Mouse (Mus musculus) cerebellum, adult 8-10 months (tissue): ENCODE results near the gene Marcksl1.

Experiments used
- DNase-seq: peaks from one replicate; pipeline ENCODE4 v3.0.0; 2022

The Marcksl1 gene

GRCm38 (mm10) chr4:129513086-129513767 is at the start of gene Marcksl1:
Gene Marcksl1, plus strand, starts transcription at chr4:129513581.
- DNase-seq: no peak

DNA sequence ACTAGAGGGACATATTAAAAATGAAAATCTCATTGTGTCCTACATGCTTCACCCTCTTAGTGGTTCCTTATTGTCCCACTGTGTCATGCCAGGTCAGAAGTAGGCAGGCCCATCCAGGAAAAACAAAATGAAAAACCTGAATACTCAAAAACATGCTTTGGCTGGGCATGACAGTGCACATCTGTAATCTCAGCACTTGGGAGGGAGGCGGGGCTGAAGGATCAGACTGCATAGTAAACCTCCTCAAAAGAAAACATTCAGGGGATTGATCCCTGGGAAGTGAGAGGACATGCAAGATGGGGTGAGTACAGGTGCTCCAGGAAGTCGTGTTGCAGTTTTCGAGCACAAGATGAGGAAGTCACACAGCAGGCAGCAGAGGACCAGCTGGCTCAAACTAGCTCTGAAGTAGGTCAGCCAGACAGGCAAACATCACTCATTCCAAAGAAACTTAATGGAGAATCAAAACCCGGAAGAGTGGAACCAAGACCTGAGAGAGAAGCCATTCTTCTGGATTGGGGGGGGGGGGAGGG is 49.0 kb upstream of the Marcksl1 start:
- DNase-seq: no peak

DNA sequence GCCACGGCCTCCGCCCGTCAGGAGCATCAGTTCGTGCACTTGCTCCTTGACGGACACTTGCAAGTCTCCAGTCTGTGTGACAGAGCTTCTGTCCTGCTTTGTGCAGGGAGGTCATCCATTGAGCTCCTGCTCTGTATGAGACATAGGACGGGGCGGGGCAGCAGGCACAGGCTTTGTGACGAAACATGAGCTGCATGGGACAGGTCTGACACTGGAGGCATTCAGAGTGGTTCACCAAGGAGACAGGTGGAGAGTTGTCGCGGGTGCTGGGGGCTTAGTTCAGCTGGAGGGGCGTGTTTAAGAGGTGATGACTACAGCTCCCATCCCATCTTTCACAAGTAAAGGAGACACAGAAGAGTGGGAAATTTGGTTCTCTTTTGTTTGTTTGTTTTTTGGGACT is 37.3 kb upstream of the Marcksl1 start:
- no peak for DNase-seq

DNA sequence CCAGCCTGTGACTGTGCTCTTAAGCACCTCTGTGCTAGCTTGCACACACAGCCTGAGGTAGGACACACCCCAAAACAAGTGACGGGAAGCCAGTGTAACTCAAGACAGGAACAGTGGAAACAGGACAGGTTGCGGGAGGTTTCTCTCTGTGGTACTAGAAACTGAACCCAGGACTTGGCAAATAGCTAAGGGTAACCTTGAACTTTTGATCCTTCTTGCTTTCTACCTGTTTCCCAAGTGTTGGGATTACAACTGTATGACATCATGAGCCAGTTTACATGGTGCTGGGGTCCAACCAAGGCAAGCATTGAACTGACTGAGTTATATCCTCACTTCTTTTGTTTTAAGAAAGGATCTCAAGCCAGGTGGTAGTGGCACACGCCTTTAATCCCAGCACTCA is 33.5 kb upstream of the Marcksl1 start:
- no peak for DNase-seq

GRCm38 (mm10) chr4:129481090-129481489 is 32.3 kb upstream of the Marcksl1 start:
- DNase-seq: no peak

DNA sequence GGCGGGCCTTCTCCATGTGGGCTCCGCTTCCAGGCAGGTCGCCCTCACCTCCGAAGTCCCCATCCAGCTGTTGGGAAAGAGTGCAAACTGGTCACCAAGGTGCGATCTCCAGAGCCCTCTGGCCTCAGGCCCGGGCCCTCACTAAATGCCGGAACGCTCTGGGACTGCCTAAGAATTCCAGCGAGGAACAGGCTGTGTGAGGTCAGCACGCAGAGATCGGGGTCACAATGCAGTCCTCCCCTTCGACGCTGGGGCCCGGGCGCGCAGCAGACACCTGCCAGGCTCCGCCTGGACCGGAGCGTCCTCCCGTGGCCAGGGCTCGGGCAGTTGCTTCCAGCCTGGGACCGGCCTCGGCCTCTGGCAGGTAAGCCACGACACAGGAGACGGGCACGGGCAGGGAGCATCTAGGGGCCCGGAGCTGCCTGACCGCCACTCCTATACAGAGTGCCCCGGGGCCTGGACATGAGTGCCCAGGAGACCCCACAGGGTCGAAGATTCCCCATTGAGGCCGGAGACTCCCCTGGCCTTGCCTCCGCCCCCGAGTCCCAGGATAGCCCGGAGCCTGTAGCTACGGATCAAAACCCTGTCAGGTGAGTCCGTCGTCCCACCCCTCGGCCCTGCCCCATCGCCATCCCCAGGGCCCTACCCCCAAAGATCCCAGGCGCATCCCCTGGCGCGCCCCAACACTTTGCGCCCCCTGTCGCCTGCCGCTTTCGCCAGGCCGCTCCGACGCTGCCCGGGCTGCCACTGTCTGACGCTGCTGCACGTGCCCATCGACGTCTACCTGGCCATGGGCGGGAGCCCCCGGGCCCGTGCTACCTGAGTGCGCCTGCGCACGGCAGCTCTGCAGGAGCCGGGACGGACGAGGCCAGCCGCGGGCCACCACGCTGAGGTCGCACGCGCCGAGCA is 22.2 kb upstream of the Marcksl1 start, which contains the start of the genes Tssk3 and Fam229a:
Gene Tssk3 (minus strand): TSS at position 51 of the 909 bp plus-strand sequence.
Gene Fam229a (plus strand): TSS at position 219 of the 909 bp plus-strand sequence.
- DNase-seq: peak; percentile 49

- DNase-seq: no peak
Measured at GRCm38 (mm10) chr4:129494681-129495080, 18.7 kb upstream of the Marcksl1 start.

- no peak for DNase-seq
Measured at GRCm38 (mm10) chr4:129495672-129496562, 17.5 kb upstream of the Marcksl1 start.

DNA sequence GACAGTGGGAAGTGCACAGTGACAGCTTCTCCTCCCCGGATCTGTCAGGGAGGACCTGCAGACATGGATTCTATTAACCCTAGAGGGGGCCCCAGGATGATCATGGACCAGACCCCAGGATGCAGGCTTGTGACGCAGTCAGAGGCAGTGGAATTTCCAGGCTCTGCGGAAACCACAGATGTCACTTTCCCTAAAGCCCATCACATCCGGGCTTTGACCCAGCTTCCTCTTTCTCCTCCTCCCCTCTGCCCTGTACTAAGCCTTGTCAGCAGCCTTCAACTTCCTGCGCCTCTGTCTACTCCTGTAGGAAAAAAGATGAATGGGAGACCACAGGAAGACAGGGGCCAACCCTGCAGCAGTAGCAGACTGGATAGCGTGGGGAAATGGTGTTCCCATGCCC is 16.8 kb upstream of the Marcksl1 start:
- no peak for DNase-seq

DNA sequence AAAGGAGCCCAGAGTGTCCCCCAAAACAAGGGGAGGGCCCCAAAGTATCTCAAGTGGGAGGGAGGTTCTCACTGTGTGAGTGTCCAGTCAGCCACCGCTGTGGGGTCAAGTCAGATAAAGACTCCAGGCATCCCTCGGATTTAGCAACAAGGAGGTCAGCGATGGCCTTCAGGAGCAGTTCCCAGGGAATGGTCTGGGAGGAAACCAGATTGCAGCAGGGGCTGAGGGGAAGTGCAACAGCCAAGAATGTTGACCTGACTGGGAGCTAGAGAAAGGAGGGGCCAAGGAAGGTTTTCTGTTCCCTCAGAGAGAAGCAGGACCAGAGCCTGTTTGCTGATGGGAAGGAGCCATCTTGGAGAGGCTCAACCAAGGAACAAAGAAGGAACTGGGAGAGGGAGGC is 14.4 kb upstream of the Marcksl1 start:
- no peak for DNase-seq

DNA sequence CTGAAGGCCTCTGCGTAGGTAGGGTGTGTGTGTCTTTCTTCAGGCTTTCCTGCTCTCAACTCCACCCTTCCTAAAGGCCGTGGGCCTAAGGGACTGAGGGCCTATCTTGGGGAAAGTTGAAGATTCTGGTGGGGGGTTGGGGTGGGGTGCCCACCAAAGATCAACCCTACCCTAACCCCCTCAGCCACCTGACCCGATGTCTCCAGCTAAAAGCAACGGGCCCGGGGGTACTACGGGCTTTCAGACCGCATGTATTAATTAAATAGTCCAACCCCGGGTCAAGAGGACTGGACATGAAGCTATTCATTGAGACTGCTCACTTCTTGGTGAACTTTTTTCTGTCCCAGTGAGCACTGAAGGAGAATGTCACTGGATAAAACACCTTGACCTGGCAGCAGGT is 13.4 kb upstream of the Marcksl1 start:
- DNase-seq: no peak

DNA sequence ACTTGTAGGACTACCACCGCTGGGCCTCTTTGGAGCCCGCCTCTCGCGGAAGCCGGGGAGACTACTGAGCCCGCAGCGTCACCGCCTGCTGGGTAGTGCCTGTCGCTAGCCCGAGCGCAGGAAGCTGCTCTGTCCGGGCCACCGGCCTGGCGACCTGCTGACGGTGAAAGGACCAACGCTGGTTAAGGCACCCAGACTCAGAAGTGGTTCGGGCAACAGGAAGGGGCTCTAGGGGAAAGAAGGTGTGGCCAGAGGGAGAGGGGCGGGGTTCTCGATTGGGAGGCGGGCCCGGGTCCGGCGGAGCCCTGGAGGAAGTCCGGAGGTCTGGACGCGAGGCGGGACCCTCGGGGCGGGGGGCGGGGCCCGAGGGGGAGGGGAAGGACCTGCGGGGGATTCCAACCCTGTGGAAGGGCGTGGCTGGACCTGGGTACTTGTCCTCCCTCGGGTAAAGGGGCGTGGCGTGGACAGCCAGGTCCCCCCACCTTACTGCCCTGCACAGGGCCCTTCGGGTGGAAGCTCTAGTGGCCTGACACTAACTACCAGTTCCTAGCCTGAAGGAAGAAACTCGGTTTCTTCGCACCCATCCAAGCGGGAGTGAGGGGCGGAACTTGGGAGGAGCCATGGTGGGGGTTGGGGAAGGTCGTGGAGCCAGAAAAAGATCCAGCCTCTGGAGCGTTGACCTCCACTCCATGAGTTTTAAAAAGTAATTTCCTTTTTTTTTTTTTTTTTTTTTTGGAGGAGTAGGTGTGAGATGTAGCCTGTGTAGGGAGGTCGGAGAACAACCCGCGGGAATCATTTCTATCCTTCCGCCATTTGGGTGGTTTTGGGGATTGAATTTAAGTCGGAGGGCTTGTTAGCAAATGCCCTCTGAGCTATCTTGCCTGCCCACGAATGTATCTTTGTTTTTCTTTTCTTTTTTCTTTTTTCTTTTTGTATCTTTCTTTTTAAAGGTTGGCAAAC is 12.5 kb upstream of the Marcksl1 start:
- peak; percentile 40 for DNase-seq

- DNase-seq: no peak
Measured at GRCm38 (mm10) chr4:129502327-129502888, 11.0 kb upstream of the Marcksl1 start.

DNA sequence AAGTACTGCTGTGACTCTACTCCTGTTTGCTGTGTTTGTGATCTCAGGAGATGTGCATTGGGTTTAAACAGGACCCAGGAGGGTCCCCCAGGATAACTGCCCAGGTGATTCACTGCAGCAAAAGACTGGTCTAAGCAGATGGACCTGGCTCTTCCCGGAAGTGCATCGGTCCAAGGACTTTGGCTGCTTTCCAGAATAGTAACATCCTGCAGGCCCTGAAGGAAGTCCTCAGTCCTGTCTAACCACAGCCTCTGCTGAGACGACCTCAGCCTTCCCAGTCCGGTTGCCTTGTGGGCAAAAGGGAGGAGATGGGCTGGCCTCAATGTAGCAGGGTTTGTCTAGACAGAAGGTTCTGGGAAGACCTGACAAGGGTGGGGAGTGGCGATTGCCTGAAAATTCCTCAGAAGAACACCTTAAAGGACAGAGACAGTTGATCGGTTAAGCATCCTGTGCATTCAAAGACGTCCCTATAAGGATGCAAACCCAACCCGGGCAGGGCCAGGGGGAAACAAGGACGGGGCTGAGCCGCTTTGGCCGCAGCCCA is 10.4 kb upstream of the Marcksl1 start:
- DNase-seq: no peak

- no peak for DNase-seq
Measured at GRCm38 (mm10) chr4:129505511-129505910, 7.9 kb upstream of the Marcksl1 start.

GRCm38 (mm10) chr4:129507434-129508236 is 5.7 kb upstream of the Marcksl1 start:
- DNase-seq: no peak

DNA sequence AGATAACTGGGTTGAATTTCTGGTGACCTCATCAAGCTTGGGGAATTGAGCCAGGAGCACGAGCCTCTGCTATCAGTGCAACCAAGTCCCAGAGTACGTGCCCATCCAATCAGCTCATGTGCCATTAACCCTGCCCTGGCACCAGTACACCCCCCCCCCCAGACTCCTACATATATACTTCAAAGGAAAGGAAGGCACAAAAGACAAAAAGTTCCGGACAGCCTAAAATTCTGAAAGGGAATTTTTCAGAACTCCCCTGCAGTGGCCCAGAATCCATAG is 5.2 kb upstream of the Marcksl1 start:
- DNase-seq: no peak

GRCm38 (mm10) chr4:129508834-129509600 is 4.4 kb upstream of the Marcksl1 start:
- DNase-seq: no peak

GRCm38 (mm10) chr4:129509650-129510049 is 3.7 kb upstream of the Marcksl1 start:
- no peak for DNase-seq
